Mouse (Mus musculus) intestine, embryonic 16.5 days (tissue): Measurements from ENCODE around the gene Fxyd2. TPM values are rescaled to one million over a fixed set of nuclear protein-coding genes. Genes with fewer than 3 reads are reported as not detected.

ENCODE experiments used
- ATAC-seq: fragments of 200-750 bp; cut with Nextera tagmentation; 2 replicates; pipeline ENCODE4 v1.8.0; 2017; ENCODE audit warnings: moderate TSS enrichment, moderate library complexity
- H3K27ac ChIP-seq: fragments of 300-500 bp; sonication (generic); 2 replicates; pipeline ENCODE4 v1.5.1; 2014; ENCODE audit warnings: mild to moderate bottlenecking, low read length
- H3K27me3 ChIP-seq: fragments of 300-500 bp; sonication (generic); replicated peaks from 2 replicates; pipeline ENCODE4 v1.6.1; 2014; ENCODE audit warnings: low read length, control low read depth, mixed read lengths; ENCODE audit not compliant: control insufficient read depth, insufficient read depth
- H3K36me3 ChIP-seq: fragments of 300-500 bp; sonication (generic); 2 replicates; pipeline ENCODE4 v1.6.1; 2014; ENCODE audit warnings: low read length, control low read depth; ENCODE audit not compliant: control insufficient read depth, insufficient read depth
- H3K4me1 ChIP-seq: fragments of 300-500 bp; sonication (generic); 2 replicates; pipeline ENCODE4 v1.6.1; 2014; ENCODE audit warnings: low read length, control low read depth, mixed read lengths; ENCODE audit not compliant: control insufficient read depth, insufficient read depth
- H3K4me2 ChIP-seq: fragments of 300-500 bp; sonication (generic); 2 replicates; pipeline ENCODE4 v1.6.1; 2014; ENCODE audit warnings: low read depth, low read length, control low read depth
- H3K4me3 ChIP-seq: fragments of 300-500 bp; sonication (generic); 2 replicates; pipeline ENCODE4 v1.5.1; 2014; ENCODE audit warnings: mild to moderate bottlenecking, low read length
- H3K9ac ChIP-seq: fragments of 300-500 bp; sonication (generic); 2 replicates; pipeline ENCODE4 v1.6.1; 2014; ENCODE audit warnings: low read depth, low read length
- H3K9me3 ChIP-seq: fragments of 300-500 bp; sonication (generic); 2 replicates; pipeline ENCODE4 v1.6.1; 2016; ENCODE audit warnings: low read length, control low read depth; ENCODE audit not compliant: control insufficient read depth
- WGBS: fragments of 180-500 bp; shearing (Covaris S2); extraction: QIAGEN DNeasy Blood & Tissue Kit; methylation state at CpG from one replicate; pipeline ENCODE4 v1.1.7; 2014; 5-methylcytosine and 5-hydroxymethylcytosine counted together
- polyA plus RNA-seq: library from polyadenylated mRNA; unstranded; fragments of >200 nt; fragmentation: Nextera tagmentation; extraction: Ambion mirVana; gene quantifications from 2 replicates; pipeline ENCODE4 v1.2.1, GENCODE M21; 2015

Gene Fxyd2
- polyA plus RNA-seq, 1 experiment from 2014 or later = 2.2 TPM

DNA sequence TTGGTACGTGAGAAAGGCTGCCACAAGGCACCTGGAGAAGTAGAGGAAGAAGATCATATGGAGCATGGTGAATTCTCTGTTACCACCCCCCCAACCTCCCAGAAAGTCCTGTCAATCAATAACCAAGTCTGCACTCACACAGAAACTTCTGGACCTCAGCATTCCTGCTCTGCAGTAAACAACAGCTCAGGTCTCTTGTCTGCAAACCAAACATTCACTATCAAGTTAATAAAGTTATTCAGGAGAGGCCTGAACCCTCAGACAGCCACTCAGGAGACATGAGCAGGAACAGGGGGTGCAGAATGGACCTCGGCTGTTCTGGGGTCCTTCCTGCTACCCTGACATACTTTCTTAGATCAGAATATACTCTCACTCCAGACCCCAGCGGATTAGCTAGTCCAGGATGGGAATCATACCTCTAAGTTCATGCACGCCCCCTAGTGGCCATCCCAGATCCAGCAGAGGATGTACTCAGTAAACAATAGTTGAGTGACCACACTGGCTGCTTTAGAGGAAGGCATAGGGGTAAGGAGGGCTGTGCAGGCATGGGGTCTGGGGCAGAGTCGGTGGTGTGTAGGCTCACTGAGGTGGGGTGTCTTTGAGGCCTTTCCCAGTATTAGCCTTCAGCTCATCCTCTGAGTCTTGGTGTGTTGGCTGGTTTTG is 14.1 kb downstream of the Fxyd2 start:
- Histone ChIP-seq H3K9ac (no peak overlapping the region), H3K27ac (no peak overlapping the region), H3K27me3 (no peaks in the 10 kb centered on the region; the same call in 1 of the 2 replicates), H3K4me2 (no peak overlapping the region), H3K9me3 (no peaks in the 10 kb centered on the region), H3K4me3 (no peak overlapping the region), H3K4me1 (0 out of 2 replicates have a peak, but pooled peaks cover 3% of the 10 kb centered on the region), H3K36me3 (no peaks in the 10 kb centered on the region)
- no peak for ATAC-seq
- 62% methylated on average over 5 of the region's 5 CpGs for whole genome bisulfite sequencing

DNA sequence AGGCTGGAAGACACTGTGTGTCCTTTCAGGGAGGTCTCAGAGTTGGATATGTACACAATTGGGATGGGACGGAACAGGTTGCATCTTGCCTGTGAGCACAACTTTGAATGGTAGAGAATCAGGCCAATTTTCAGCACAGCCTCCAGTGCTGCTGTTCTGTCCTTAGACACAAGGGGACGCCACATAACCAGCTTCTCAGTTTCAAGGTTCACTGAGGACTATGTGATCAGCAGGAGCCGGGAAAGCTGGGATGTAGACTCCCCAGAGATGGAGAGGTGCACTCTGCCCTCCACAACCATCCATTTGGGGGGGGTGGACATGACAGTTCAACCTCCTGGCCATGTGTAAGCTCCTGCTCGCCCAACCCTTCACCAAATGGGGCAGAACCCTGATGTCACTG is 16.4 kb downstream of the Fxyd2 start:
- 49% methylated on average over 4 of the region's 4 CpGs for WGBS
- no peak overlapping the region for H3K4me2 ChIP-seq
- no peak for ATAC-seq
- H3K27ac ChIP-seq = no peak overlapping the region
- H3K36me3 ChIP-seq = no peaks in the 10 kb centered on the region
- no peak overlapping the region for H3K4me3 ChIP-seq
- no peak overlapping the region for H3K9ac ChIP-seq
- H3K27me3 ChIP-seq = no peaks in the 10 kb centered on the region
- no peaks in the 10 kb centered on the region for H3K9me3 ChIP-seq
- H3K4me1 ChIP-seq = 0 out of 2 replicates have a peak, but pooled peaks cover 3% of the 10 kb centered on the region

DNA sequence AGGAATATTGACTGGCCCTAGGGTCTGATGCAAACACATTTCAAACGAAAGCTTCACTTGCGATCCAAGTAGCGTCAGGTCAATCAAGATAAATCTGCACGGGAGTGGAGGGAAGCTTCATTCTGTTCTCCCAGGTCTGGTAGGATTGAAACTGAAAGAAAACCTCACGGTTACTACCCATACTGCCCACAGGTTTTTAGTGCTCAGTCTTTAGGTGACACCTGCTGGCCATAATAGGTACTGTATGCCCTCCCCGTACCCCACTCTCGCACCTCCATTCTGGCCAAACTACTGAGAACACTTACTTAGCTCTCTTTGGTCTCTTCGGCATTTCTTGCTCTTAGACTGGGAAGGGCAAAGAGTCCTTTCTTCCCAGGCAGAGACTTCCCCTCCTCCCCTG is 17.8 kb downstream of the Fxyd2 start:
- Histone ChIP-seq H3K4me1 (no peaks in the 10 kb centered on the region), H3K4me2 (peak overlapping the region; percentile 46), H3K27me3 (no peaks in the 10 kb centered on the region), H3K27ac (no peak overlapping the region), H3K9me3 (no peaks in the 10 kb centered on the region), H3K36me3 (no peaks in the 10 kb centered on the region), H3K4me3 (peak overlapping the region; percentile 28), H3K9ac (peak overlapping the region; percentile 45)
- peak; percentile 67 for ATAC-seq
- WGBS = 20% methylated on average over 8 of the region's 8 CpGs

DNA sequence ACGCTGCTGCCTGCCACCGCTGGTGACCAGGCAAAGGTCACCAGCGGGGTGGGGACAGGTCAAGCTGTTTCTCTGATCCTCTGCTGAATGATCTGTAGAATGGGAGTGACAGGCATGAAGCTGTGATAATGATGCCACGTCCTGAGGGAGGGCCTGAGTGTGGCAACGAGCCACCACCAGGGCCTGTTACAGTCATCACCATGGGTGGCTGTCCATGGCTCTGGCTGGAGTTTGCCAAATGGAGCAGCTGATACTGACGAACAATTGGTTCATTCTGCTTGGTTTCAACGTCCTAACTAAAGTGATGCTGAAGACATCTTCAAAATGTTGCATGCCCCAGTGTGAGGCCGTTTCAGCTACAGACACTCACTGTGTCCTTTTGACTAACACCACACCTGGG is 18.8 kb downstream of the Fxyd2 start:
- Histone ChIP-seq H3K4me1 (no peaks in the 10 kb centered on the region), H3K9ac (no peak overlapping the region), H3K9me3 (no peaks in the 10 kb centered on the region), H3K27me3 (no peaks in the 10 kb centered on the region), H3K36me3 (no peaks in the 10 kb centered on the region), H3K4me2 (no peak overlapping the region), H3K4me3 (no peak overlapping the region), H3K27ac (no peak overlapping the region)
- no peak for ATAC-seq
- 64% methylated on average over 8 of the region's 8 CpGs for WGBS

DNA sequence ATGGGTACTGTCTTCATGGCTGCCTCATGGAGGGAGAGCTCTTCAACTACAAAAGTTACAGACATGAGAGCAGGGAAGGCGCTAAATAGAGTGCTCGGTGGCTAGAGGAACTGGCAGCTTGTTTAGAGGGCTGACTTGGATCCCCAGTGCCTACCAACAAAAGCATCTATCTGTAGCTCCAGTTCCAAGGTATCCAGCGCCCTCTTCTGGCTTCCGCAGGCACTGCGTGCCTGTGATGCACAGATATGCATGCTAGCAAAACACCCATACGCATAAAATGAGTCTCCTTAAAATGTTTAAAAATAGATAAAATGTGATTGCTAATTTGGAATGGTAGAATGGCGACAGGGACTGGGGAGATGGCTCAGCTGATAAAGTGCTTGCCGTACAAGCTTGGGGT is 21.7 kb downstream of the Fxyd2 start:
- 65% methylated on average over 8 of the region's 8 CpGs for WGBS
- no peak for ATAC-seq
- no peak overlapping the region for H3K9ac ChIP-seq
- no peaks in the 10 kb centered on the region for H3K9me3 ChIP-seq
- no peaks in the 10 kb centered on the region for H3K27me3 ChIP-seq
- no peaks in the 10 kb centered on the region for H3K36me3 ChIP-seq
- no peaks in the 10 kb centered on the region for H3K4me1 ChIP-seq
- no peak overlapping the region for H3K4me2 ChIP-seq
- H3K27ac ChIP-seq = no peak overlapping the region
- H3K4me3 ChIP-seq = no peak overlapping the region

DNA sequence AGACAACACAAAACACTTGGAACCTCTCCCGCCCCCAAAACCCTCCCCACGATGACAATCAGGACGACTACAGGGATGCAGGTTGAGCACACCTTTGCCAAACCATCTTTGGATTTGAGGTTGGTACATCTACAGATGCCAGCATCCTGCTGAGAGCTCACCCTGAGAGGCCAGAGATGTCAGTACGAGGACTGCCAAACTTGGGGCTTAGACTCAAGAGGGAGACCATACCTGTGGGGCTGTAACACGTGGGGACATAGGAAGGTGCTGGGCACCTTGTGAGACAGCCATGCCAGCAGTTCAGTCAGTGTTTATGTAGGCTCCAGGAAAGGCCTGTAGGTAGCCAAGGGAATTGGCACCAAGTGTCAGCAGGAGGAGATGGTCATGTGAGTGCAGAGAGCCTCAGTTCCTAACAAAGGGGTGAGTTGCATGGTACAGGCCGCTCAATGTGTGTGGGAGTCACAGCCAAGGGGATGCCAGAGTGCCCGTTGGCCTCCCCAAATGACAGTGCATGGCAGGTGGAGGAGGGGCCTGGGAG is 23.4 kb downstream of the Fxyd2 start:
- Histone ChIP-seq H3K4me3 (no peak overlapping the region), H3K9ac (no peak overlapping the region), H3K9me3 (no peaks in the 10 kb centered on the region), H3K27ac (no peak overlapping the region), H3K4me2 (no peak overlapping the region), H3K27me3 (no peaks in the 10 kb centered on the region), H3K36me3 (no peaks in the 10 kb centered on the region), H3K4me1 (no peaks in the 10 kb centered on the region)
- WGBS = 81% methylated on average over 7 of the region's 7 CpGs
- no peak for ATAC-seq

DNA sequence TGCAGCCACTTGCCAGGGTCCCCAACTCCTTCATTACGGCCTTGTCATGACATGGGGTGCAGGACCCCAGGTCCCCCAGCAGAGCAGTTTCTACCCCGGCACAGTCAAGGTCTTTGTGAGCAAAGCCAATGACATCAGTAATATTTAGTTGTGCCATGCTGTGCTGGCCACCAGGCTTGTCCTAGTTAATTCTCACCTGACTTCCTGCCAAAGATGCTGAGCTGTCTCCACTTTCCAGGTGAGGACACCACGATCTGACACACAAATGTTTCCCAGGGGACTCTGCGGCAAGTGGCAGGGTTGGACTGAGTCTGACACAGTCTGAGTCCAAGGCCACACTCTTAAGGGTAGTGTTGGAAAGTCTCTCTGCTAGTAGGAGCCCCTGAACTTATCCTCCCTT is 27.0 kb downstream of the Fxyd2 start, which contains the start of gene Dscaml1:
Dscaml1 (plus strand) TSS at position 173 of the 400 bp plus-strand sequence.
- peaks cover 9% of the 10 kb centered on the region for H3K4me1 ChIP-seq
- no peak within 1 kb of the TSS for H3K4me2 ChIP-seq
- H3K9ac ChIP-seq = no peak within 1 kb of the TSS
- WGBS = 82% methylated on average over 4 of the region's 4 CpGs
- no peak for ATAC-seq
- H3K36me3 ChIP-seq = no peaks in the 10 kb centered on the region
- H3K27ac ChIP-seq = no peak within 1 kb of the TSS
- peaks cover 28% of the 10 kb centered on the region for H3K27me3 ChIP-seq
- H3K4me3 ChIP-seq = no peak within 1 kb of the TSS
- no peaks in the 10 kb centered on the region for H3K9me3 ChIP-seq

DNA sequence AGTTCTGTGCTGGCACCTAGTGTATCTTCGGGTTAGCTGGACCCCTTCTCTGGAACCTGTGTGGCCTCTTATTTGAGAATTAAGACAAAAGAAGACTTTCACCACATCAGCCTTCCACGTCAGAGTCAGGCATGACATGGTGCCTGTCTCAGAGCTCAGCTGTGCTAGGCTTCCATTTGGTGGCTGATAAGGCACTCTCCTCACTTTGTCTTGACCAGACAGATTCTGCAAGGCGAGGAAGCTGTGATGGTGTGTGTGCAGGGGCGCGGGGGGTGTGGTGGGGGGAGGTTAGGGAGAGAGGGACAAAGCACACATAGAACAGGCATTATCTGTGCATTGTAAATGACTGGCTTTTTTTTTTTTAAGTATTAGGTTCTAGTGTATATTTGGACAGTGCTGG is 29.9 kb downstream of the Fxyd2 start:
- 28% methylated on average over 5 of the region's 5 CpGs for WGBS
- no peak for ATAC-seq
- no peak overlapping the region for H3K4me3 ChIP-seq
- H3K27ac ChIP-seq = no peak overlapping the region
- peaks cover 9% of the 10 kb centered on the region for H3K4me1 ChIP-seq
- H3K9me3 ChIP-seq = no peaks in the 10 kb centered on the region
- no peak overlapping the region for H3K4me2 ChIP-seq
- no peak overlapping the region for H3K9ac ChIP-seq
- H3K27me3 ChIP-seq = peaks cover 43% of the 10 kb centered on the region
- H3K36me3 ChIP-seq = no peaks in the 10 kb centered on the region

DNA sequence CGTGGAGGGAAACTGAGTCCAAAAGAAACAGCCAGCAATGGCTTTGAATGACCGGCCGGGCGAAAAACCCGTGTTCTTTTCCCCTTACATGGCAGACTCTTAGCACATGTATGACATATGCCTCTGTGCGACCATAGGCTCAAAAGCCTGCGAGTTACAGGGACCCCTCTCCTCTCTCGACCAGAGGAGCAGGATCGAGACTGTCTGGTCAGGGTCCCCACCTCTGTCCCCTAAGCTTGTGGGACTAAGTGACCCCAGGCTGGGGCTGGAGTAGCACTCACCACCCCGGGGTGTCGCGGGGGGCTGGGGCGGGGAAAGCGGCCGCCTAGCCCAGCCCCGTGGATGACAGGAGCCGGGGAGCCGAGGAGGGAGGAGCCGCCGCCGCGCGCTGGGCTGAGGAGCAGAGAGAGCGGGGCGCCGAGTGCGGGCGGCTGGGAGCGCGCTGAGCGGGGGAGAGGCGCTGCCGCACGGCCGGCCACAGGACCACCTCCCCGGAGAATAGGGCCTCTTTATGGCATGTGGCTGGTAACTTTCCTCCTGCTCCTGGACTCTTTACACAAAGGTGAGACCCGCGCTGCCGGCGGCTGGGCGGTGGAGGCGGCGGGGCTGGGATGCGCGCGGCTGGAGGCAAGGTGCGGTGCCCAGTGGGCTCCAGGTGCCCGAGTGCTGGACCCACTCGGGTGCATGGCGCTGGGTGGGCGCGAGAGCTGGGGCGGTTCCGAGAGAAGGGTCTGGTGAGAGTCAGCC is 30.7 kb downstream of the Fxyd2 start:
- peak overlapping the region; percentile 60 for H3K4me2 ChIP-seq
- no peaks in the 10 kb centered on the region for H3K36me3 ChIP-seq
- H3K9me3 ChIP-seq = no peaks in the 10 kb centered on the region
- H3K27me3 ChIP-seq = peaks cover 43% of the 10 kb centered on the region
- 1% methylated on average over 49 of the region's 54 CpGs for WGBS
- no peak overlapping the region for H3K27ac ChIP-seq
- 0 out of 2 replicates have a peak, but pooled peaks have one; percentile 21 for ATAC-seq
- peaks cover 9% of the 10 kb centered on the region for H3K4me1 ChIP-seq
- peak overlapping the region; percentile 45 for H3K4me3 ChIP-seq
- H3K9ac ChIP-seq = peak overlapping the region; percentile 31; the same call in 1 of the 2 replicates
